Mouse (Mus musculus): ENCODE data around the gene Dpy19l2. TPM values are rescaled to one million over a fixed set of nuclear protein-coding genes. Genes with fewer than 3 reads are reported as not detected.

Gene Dpy19l2
- polyA plus RNA-seq, 1 experiment = not detected

GRCm38 (mm10) chr9:24511371-24512120, 184.5 kb downstream of the Dpy19l2 start:
- Histone ChIP-seq H3K9me3 (replicated peaks; ENCODE audit: control insufficient read depth, insufficient read depth, low read length, poor library complexity, severe bottlenecking) (no peaks in the 10 kb centered on the region), H3K27me3 (ENCODE audit: control insufficient read depth, insufficient read depth, low read length, poor library complexity, severe bottlenecking) (no peaks in the 10 kb centered on the region), H3K4me3 (ENCODE audit: low read depth, low read length) (no peak overlapping the region), H3K9ac (ENCODE audit: low read depth, poor library complexity, severe bottlenecking) (no peak overlapping the region), H3K36me3 (ENCODE audit: control insufficient read depth, insufficient read depth, low read length, poor library complexity, severe bottlenecking) (no peaks in the 10 kb centered on the region), H3K27ac (ENCODE audit: insufficient read depth, low read length) (no peak overlapping the region), H3K4me1 (ENCODE audit: control insufficient read depth, insufficient read depth, low read length) (no peaks in the 10 kb centered on the region)
- TF ChIP-seq POLR2A (IDR thresholded peaks at IDR 0.05; ENCODE audit: insufficient read depth, low read length) = no peak
- no peak for TF ChIP-seq EP300 (IDR thresholded peaks at IDR 0.05; ENCODE audit: insufficient read depth, low read depth, low read length)
- no peak for TF ChIP-seq CTCF (IDR thresholded peaks at IDR 0.05; ENCODE audit: low read depth, low read length)

- Histone ChIP-seq H3K4me1 (ENCODE audit: control insufficient read depth, insufficient read depth, low read length) (no peaks in the 10 kb centered on the region), H3K36me3 (ENCODE audit: control insufficient read depth, insufficient read depth, low read length, poor library complexity, severe bottlenecking) (no peaks in the 10 kb centered on the region), H3K27me3 (ENCODE audit: control insufficient read depth, insufficient read depth, low read length, poor library complexity, severe bottlenecking) (no peaks in the 10 kb centered on the region), H3K9ac (ENCODE audit: low read depth, poor library complexity, severe bottlenecking) (no peak overlapping the region), H3K27ac (ENCODE audit: insufficient read depth, low read length) (no peak overlapping the region), H3K4me3 (ENCODE audit: low read depth, low read length) (no peak overlapping the region), H3K9me3 (replicated peaks; ENCODE audit: control insufficient read depth, insufficient read depth, low read length, poor library complexity, severe bottlenecking) (no peaks in the 10 kb centered on the region)
- TF ChIP-seq CTCF (IDR thresholded peaks at IDR 0.05; ENCODE audit: low read depth, low read length) (no peak), EP300 (IDR thresholded peaks at IDR 0.05; ENCODE audit: insufficient read depth, low read depth, low read length) (no peak), POLR2A (IDR thresholded peaks at IDR 0.05; ENCODE audit: insufficient read depth, low read length) (no peak)
Measured at GRCm38 (mm10) chr9:24508880-24509279, 187.2 kb downstream of the Dpy19l2 start.

Other genes with a start within 250 kb of the Dpy19l2 start
- gene Dpy19l1, start 193.2 kb downstream of the Dpy19l2 start, polyA plus RNA-seq (2011; ENCODE audit: insufficient read depth, insufficient read length, low read depth, missing spikeins) = 35.5 and 39.7 TPM in 2 replicates
- gene Cypt4, start 71.1 kb downstream of the Dpy19l2 start, polyA plus RNA-seq (2011; ENCODE audit: insufficient read depth, insufficient read length, low read depth, missing spikeins) = not detected in 2 replicates
- gene Tbx20, start 78.0 kb upstream of the Dpy19l2 start, polyA plus RNA-seq (2011; ENCODE audit: insufficient read depth, insufficient read length, low read depth, missing spikeins) = 16.3 and 20.6 TPM in 2 replicates